Mouse (Mus musculus) brain, adult 2 months (tissue): ENCODE results near the gene Vkorc1.
"Not testable (repeated sequence)": the region's sequence is repeated elsewhere in the genome, so short reads cannot be mapped to it uniquely, and the experiment has no call there.

ENCODE experiments used
- DNase-seq: peaks from one replicate; pipeline ENCODE4 v3.0.0; 2011; ENCODE audit warnings: low read depth, low spot score

Vkorc1 gene

GRCm38 (mm10) chr7:127895442-127895841 is at the start of gene Vkorc1, which contains the start of gene Gm21974:
TSS of gene Vkorc1 (minus strand) at chr7:127895617.
TSS of gene Gm21974 (minus strand) at chr7:127895454.
- peak; percentile 99 for DNase-seq

GRCm38 (mm10) chr7:127944614-127945013 is 49.2 kb upstream of the Vkorc1 start:
- DNase-seq = no peak

- DNase-seq = not testable (repeated sequence)
These were observed 46.7 kb upstream of the Vkorc1 start for GRCm38 (mm10) chr7:127942097-127942496.

- DNase-seq = no peak
These were observed 40.9 kb upstream of the Vkorc1 start for GRCm38 (mm10) chr7:127936216-127936884.

- peak; percentile 54 for DNase-seq
These were observed 40.3 kb upstream of the Vkorc1 start for GRCm38 (mm10) chr7:127935748-127936159.

- DNase-seq = peak; percentile 98
These were observed 39.8 kb upstream of the Vkorc1 start for GRCm38 (mm10) chr7:127935028-127935722.

- no peak for DNase-seq
These were observed 38.7 kb upstream of the Vkorc1 start for GRCm38 (mm10) chr7:127934075-127934474.

GRCm38 (mm10) chr7:127932273-127933031 is 37.0 kb upstream of the Vkorc1 start:
- DNase-seq = no peak

- DNase-seq = no peak
These were observed 36.1 kb upstream of the Vkorc1 start for GRCm38 (mm10) chr7:127931351-127932135.

- no peak for DNase-seq
These were observed 35.2 kb upstream of the Vkorc1 start for GRCm38 (mm10) chr7:127930636-127931035.

- no peak for DNase-seq
These were observed 34.5 kb upstream of the Vkorc1 start, which contains the start of gene Prss8 for GRCm38 (mm10) chr7:127929923-127930322. TSS of gene Prss8 (minus strand) at chr7:127930104.

GRCm38 (mm10) chr7:127928596-127928995 is 33.2 kb upstream of the Vkorc1 start:
- no peak for DNase-seq

- DNase-seq = no peak
These were observed 32.3 kb upstream of the Vkorc1 start for GRCm38 (mm10) chr7:127927726-127928125.

- no peak for DNase-seq
These were observed 31.4 kb upstream of the Vkorc1 start for GRCm38 (mm10) chr7:127926846-127927245.

- no peak for DNase-seq
These were observed 30.6 kb upstream of the Vkorc1 start for GRCm38 (mm10) chr7:127926066-127926465.

GRCm38 (mm10) chr7:127925252-127925651 is 29.8 kb upstream of the Vkorc1 start:
- no peak for DNase-seq

GRCm38 (mm10) chr7:127923714-127924113 is 28.3 kb upstream of the Vkorc1 start:
- DNase-seq = no peak

- DNase-seq = peak; percentile 61
These were observed 27.2 kb upstream of the Vkorc1 start for GRCm38 (mm10) chr7:127922451-127923275.

- peak; percentile 45 for DNase-seq
These were observed 26.1 kb upstream of the Vkorc1 start for GRCm38 (mm10) chr7:127921516-127921915.

- DNase-seq = no peak
These were observed 23.9 kb upstream of the Vkorc1 start for GRCm38 (mm10) chr7:127919290-127919689.
